Mouse (Mus musculus) liver, embryonic 11.5 days (tissue): ENCODE results near the gene Fam173a. TPM values are rescaled to one million over a fixed set of nuclear protein-coding genes. Genes with fewer than 3 reads are reported as not detected.
"Not testable (repeated sequence)": the region's sequence is repeated elsewhere in the genome, so short reads cannot be mapped to it uniquely, and the experiment has no call there.

ENCODE experiments used
- ATAC-seq: fragments of 200-750 bp; cut with Nextera tagmentation; replicated peaks from 2 replicates; pipeline ENCODE4 v1.8.0; 2017; ENCODE audit warnings: moderate number of reproducible peaks, mild to moderate bottlenecking, moderate TSS enrichment, moderate library complexity; ENCODE audit not compliant: low FRiP score
- DNase-seq: peaks from one replicate; pipeline ENCODE4 v3.0.0-alpha.2; 2017; ENCODE audit warnings: low spot score
- H3K27ac ChIP-seq: fragments of 300-500 bp; sonication (generic); 2 replicates; pipeline ENCODE4 v1.5.1; 2014; ENCODE audit warnings: mild to moderate bottlenecking, low read depth, low read length, control low read depth
- H3K27me3 ChIP-seq: fragments of 300-500 bp; sonication (generic); replicated peaks from 2 replicates; pipeline ENCODE4 v1.6.1; 2014; ENCODE audit warnings: low read length, mixed read lengths; ENCODE audit not compliant: control insufficient read depth, insufficient read depth
- H3K36me3 ChIP-seq: fragments of 300-500 bp; sonication (generic); 2 replicates; pipeline ENCODE4 v1.6.1; 2014; ENCODE audit warnings: mild to moderate bottlenecking, low read length, moderate library complexity, mixed read lengths; ENCODE audit not compliant: control insufficient read depth, insufficient read depth
- H3K4me1 ChIP-seq: fragments of 300-500 bp; sonication (generic); replicated peaks from 2 replicates; pipeline ENCODE4 v1.6.1; 2014; ENCODE audit warnings: low read length, mixed read lengths; ENCODE audit not compliant: control insufficient read depth, insufficient read depth
- H3K4me2 ChIP-seq: fragments of 300-500 bp; sonication (generic); 2 replicates; pipeline ENCODE4 v1.6.1; 2014; ENCODE audit warnings: mild to moderate bottlenecking, control low read depth, moderate library complexity
- H3K4me3 ChIP-seq: fragments of 300-500 bp; sonication (generic); 2 replicates; pipeline ENCODE4 v1.5.1; 2014; ENCODE audit warnings: low read depth, low read length, control low read depth
- H3K9ac ChIP-seq: fragments of 300-500 bp; sonication (generic); 2 replicates; pipeline ENCODE4 v1.6.1; 2014; ENCODE audit warnings: low read depth, low read length, control low read depth
- H3K9me3 ChIP-seq: fragments of 300-500 bp; sonication (generic); 2 replicates; pipeline ENCODE4 v1.6.1; 2016; ENCODE audit warnings: low read length, inconsistent platforms, mixed read lengths; ENCODE audit not compliant: control insufficient read depth
- WGBS: fragments of 180-500 bp; shearing (Covaris S2); extraction: QIAGEN DNeasy Blood & Tissue Kit; methylation state at CpG from one replicate; pipeline ENCODE4 v1.1.7; 2014; 5-methylcytosine and 5-hydroxymethylcytosine counted together
- microRNA-seq: library from miRNA; unstranded; fragments of <30 nt; microRNA quantifications from one replicate; pipeline ENCODE4, GENCODE M21; 2017; ENCODE audit warnings: borderline number of aligned reads
- polyA plus RNA-seq: library from polyadenylated mRNA; unstranded; fragments of >200 nt; fragmentation: Nextera tagmentation; extraction: Ambion mirVana; gene quantifications from 2 replicates; pipeline ENCODE4 v1.2.1, GENCODE M21; 2014

Fam173a gene
- polyA plus RNA-seq, 1 experiment from 2014 or later, result 83.7 TPM

DNA sequence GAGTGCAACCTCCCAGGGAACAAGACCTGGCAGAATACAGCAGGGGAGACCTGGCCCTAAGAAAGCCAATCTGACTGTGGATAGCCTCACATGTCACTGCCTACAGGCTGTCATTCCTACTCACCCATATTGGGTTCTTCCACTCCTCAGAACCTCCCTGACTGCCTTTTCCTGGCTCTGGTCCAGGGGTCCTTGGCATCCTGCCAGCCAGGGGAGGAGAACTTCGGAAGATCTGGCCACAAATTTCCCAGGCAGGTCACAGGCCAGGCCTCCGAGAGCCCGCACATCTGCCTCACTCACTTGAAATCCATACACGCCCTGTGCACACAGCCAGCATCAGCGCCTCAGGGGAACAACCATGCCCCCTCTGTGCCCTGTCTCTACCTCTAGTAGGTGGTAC lies 41.3 kb downstream of the Fam173a start:
- no peaks in the 10 kb centered on the region; the same call in 1 of the 2 replicates for H3K27me3 ChIP-seq
- 58% methylated on average over 5 of the region's 5 CpGs for WGBS
- H3K36me3 ChIP-seq, result no peaks in the 10 kb centered on the region
- H3K4me3 ChIP-seq, result no peak overlapping the region
- ATAC-seq (no peak), DNase-seq (no peak)
- no peaks in the 10 kb centered on the region for H3K9me3 ChIP-seq
- no peaks in the 10 kb centered on the region for H3K4me1 ChIP-seq
- H3K4me2 ChIP-seq, result no peak overlapping the region
- H3K27ac ChIP-seq, result no peak overlapping the region
- no peak overlapping the region for H3K9ac ChIP-seq

GRCm38 (mm10) chr17:25749314-25749713 lies 43.4 kb downstream of the Fam173a start:
- H3K27ac ChIP-seq, result no peak overlapping the region
- H3K4me2 ChIP-seq, result no peak overlapping the region
- H3K36me3 ChIP-seq, result no peaks in the 10 kb centered on the region
- 75% methylated on average over 6 of the region's 6 CpGs for WGBS
- H3K4me1 ChIP-seq, result no peaks in the 10 kb centered on the region
- H3K9me3 ChIP-seq, result no peaks in the 10 kb centered on the region
- DNase-seq (no peak), ATAC-seq (no peak)
- no peaks in the 10 kb centered on the region; the same call in 1 of the 2 replicates for H3K27me3 ChIP-seq
- H3K4me3 ChIP-seq, result no peak overlapping the region
- H3K9ac ChIP-seq, result no peak overlapping the region

GRCm38 (mm10) chr17:25748238-25748637 lies 44.5 kb downstream of the Fam173a start:
- Histone ChIP-seq H3K9ac (no peak overlapping the region), H3K36me3 (no peaks in the 10 kb centered on the region), H3K27me3 (no peaks in the 10 kb centered on the region; the same call in 1 of the 2 replicates), H3K4me2 (no peak overlapping the region), H3K4me1 (no peaks in the 10 kb centered on the region), H3K4me3 (no peak overlapping the region), H3K27ac (no peak overlapping the region), H3K9me3 (no peaks in the 10 kb centered on the region)
- ATAC-seq (no peak), DNase-seq (no peak)
- WGBS, result 88% methylated on average over 4 of the region's 4 CpGs

DNA sequence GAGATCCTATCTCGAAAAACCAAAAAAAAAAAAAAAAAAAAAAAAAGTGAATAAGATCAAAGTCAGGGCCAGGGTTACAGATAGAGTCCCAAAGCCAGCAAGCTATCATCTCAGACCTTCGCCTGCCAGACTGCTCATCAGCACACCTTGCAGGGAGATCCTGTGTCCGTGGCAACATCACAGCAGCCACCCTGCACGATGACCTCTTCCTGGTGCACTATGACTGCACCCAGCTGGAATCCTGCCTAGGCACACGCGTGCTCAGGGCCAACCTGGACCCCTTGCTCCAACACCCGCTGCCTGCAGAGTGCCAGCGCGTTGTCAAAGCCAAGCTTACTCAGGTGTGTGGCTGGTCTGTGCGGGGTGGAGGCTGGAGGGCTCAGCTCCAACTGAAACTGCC lies 48.4 kb downstream of the Fam173a start:
- H3K27ac ChIP-seq, result no peak overlapping the region
- no peak for DNase-seq
- no peak overlapping the region for H3K9ac ChIP-seq
- H3K36me3 ChIP-seq, result no peaks in the 10 kb centered on the region
- no peaks in the 10 kb centered on the region; the same call in 1 of the 2 replicates for H3K27me3 ChIP-seq
- H3K4me1 ChIP-seq, result no peaks in the 10 kb centered on the region
- H3K4me3 ChIP-seq, result no peak overlapping the region
- no peak overlapping the region for H3K4me2 ChIP-seq
- no peaks in the 10 kb centered on the region for H3K9me3 ChIP-seq
- no peak for ATAC-seq
- WGBS, result 66% methylated on average over 10 of the region's 10 CpGs

GRCm38 (mm10) chr17:25743831-25744230 lies 48.9 kb downstream of the Fam173a start:
- Histone ChIP-seq H3K27me3 (no peaks in the 10 kb centered on the region; the same call in 1 of the 2 replicates), H3K4me3 (no peak overlapping the region), H3K27ac (no peak overlapping the region), H3K9me3 (no peaks in the 10 kb centered on the region), H3K4me1 (no peaks in the 10 kb centered on the region), H3K4me2 (no peak overlapping the region), H3K36me3 (no peaks in the 10 kb centered on the region), H3K9ac (no peak overlapping the region)
- ATAC-seq (no peak), DNase-seq (no peak)
- WGBS, result 90% methylated on average over 9 of the region's 9 CpGs

DNA sequence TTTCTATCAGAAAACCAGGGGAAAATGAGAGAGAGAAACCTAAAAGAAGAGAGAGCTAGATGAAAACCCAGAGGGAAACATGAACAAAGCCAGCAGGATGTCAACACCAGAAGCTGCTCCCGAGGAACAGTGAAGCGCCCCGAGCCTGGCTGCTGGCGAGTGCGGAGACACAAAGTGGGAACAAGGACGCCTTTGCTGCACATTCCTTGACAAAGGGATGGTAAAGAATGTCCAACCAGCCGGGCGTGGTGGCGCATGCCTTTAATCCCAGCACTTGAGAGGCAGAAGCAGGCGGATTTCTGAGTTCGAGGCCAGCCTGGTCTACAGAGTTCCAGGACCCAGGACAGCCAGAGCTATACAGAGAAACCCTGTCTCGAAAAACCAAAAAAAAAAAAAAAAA lies 51.2 kb downstream of the Fam173a start:
- H3K9ac ChIP-seq, H3K4me3 ChIP-seq, H3K27ac ChIP-seq, H3K27me3 ChIP-seq, H3K4me2 ChIP-seq, H3K9me3 ChIP-seq, ATAC-seq, DNase-seq, H3K36me3 ChIP-seq, H3K4me1 ChIP-seq: not testable (repeated sequence)
- 67% methylated on average over 12 of the region's 12 CpGs for WGBS

Small RNAs within 50 kb of the gene (microRNA-seq; reads per million reads assigned to microRNA genes)
- gene Gm25083 (not detected), gene Mir3082 (2.1 reads per million), gene Mir6966 (not detected)

Other genes with a start within 250 kb of the Fam173a start
- 2.4 and 3.0 TPM in 2 replicates for gene Sox8, start 222.2 kb downstream of the Fam173a start, polyA plus RNA-seq
- 23.8 and 29.1 TPM in 2 replicates for gene Lmf1, start 213.8 kb downstream of the Fam173a start, polyA plus RNA-seq
- 0.42 and 1.3 TPM in 2 replicates for gene Gng13, start 75.7 kb downstream of the Fam173a start, polyA plus RNA-seq
- gene Chtf18, start 65.5 kb downstream of the Fam173a start, polyA plus RNA-seq, result 32.0 and 35.6 TPM in 2 replicates
- 16.6 and 17.5 TPM in 2 replicates for gene Rpusd1, start 65.2 kb downstream of the Fam173a start, polyA plus RNA-seq
- gene Mslnl, start 56.9 kb downstream of the Fam173a start, polyA plus RNA-seq, result not detected in 2 replicates
- 0.29 and 0.55 TPM in 2 replicates for gene Msln, start 38.5 kb downstream of the Fam173a start, polyA plus RNA-seq
- gene Narfl, start 19.1 kb downstream of the Fam173a start, polyA plus RNA-seq, result 28.4 and 29.9 TPM in 2 replicates
- gene Haghl, start 7.2 kb downstream of the Fam173a start, polyA plus RNA-seq, result 22.7 and 25.0 TPM in 2 replicates
- 0.25 and 0.33 TPM in 2 replicates for gene Ccdc78, start 6.3 kb downstream of the Fam173a start, polyA plus RNA-seq
- gene AC134908.4, start 2.8 kb upstream of the Fam173a start, polyA plus RNA-seq, result not detected in 2 replicates
- gene Metrn, start 4.2 kb upstream of the Fam173a start, polyA plus RNA-seq, result 7.6 and 10.8 TPM in 2 replicates
- 0.99 and 1.2 TPM in 2 replicates for gene Fbxl16, start 16.2 kb upstream of the Fam173a start, polyA plus RNA-seq
- 29.8 and 31.9 TPM in 2 replicates for gene Wdr24, start 30.7 kb upstream of the Fam173a start, polyA plus RNA-seq
- 36.6 and 37.0 TPM in 2 replicates for gene Jmjd8, start 36.0 kb upstream of the Fam173a start, polyA plus RNA-seq
- 249 and 252 TPM in 2 replicates for gene Stub1, start 40.5 kb upstream of the Fam173a start, polyA plus RNA-seq
- 0.60 and 1.6 TPM in 2 replicates for gene Rhbdl1, start 44.4 kb upstream of the Fam173a start, polyA plus RNA-seq
- 0.78 and 1.1 TPM in 2 replicates for gene Gm20683, start 48.9 kb upstream of the Fam173a start, polyA plus RNA-seq
- gene Rhot2, start 52.0 kb upstream of the Fam173a start, polyA plus RNA-seq, result 9.6 and 12.8 TPM in 2 replicates
- gene Wdr90, start 68.6 kb upstream of the Fam173a start, polyA plus RNA-seq, result 22.2 and 25.7 TPM in 2 replicates
- 96.5 and 110 TPM in 2 replicates for gene Mcrip2, start 75.9 kb upstream of the Fam173a start, polyA plus RNA-seq
- gene Mettl26, start 82.2 kb upstream of the Fam173a start, polyA plus RNA-seq, result 70.7 and 74.5 TPM in 2 replicates
- gene Wfikkn1, start 88.0 kb upstream of the Fam173a start, polyA plus RNA-seq, result 2.1 and 2.4 TPM in 2 replicates
- 9.9 and 10.7 TPM in 2 replicates for gene Rab40c, start 126.8 kb upstream of the Fam173a start, polyA plus RNA-seq
- gene Pigq, start 152.0 kb upstream of the Fam173a start, polyA plus RNA-seq, result 137 and 139 TPM in 2 replicates
- gene Nhlrc4, start 152.1 kb upstream of the Fam173a start, polyA plus RNA-seq, result 0.85 and 1.4 TPM in 2 replicates
- gene A930017K11Rik, start 159.7 kb upstream of the Fam173a start, polyA plus RNA-seq, result 0.68 and 0.85 TPM in 2 replicates
- gene Capn15, start 192.9 kb upstream of the Fam173a start, polyA plus RNA-seq, result 23.0 and 27.4 TPM in 2 replicates